Mouse (Mus musculus) small intestine, adult 2 months (tissue): ENCODE data around the gene Zfp423. TPM values are rescaled to one million over a fixed set of nuclear protein-coding genes. Genes with fewer than 3 reads are reported as not detected.

ENCODE experiments used
- H3K27ac ChIP-seq: fragments of 200-500 bp; 2 replicates; pipeline ENCODE4 v1.5.1; 2012; ENCODE audit warnings: low read depth, low read length, control low read depth, inconsistent platforms; ENCODE audit not compliant: insufficient read depth
- H3K27me3 ChIP-seq: fragments of 200-500 bp; 2 replicates; pipeline ENCODE4 v1.6.1; 2012; ENCODE audit warnings: mild to moderate bottlenecking, moderate library complexity, low read length, inconsistent platforms; ENCODE audit not compliant: control insufficient read depth, insufficient read depth
- H3K36me3 ChIP-seq: fragments of 200-500 bp; 2 replicates; pipeline ENCODE4 v1.6.1; 2012; ENCODE audit warnings: mild to moderate bottlenecking, low read length, control low read depth, inconsistent platforms; ENCODE audit not compliant: control insufficient read depth, insufficient read depth
- H3K4me1 ChIP-seq: fragments of 200-500 bp; 2 replicates; pipeline ENCODE4 v1.6.1; 2012; ENCODE audit warnings: low read length, inconsistent platforms, mixed read lengths; ENCODE audit not compliant: control insufficient read depth, insufficient read depth, insufficient read length
- H3K4me3 ChIP-seq: fragments of 200-500 bp; 2 replicates; pipeline ENCODE4 v1.5.1; 2012; ENCODE audit warnings: low read depth, mild to moderate bottlenecking, control low read depth, inconsistent platforms, low read length, moderate library complexity
- CTCF ChIP-seq: fragments of 200-500 bp; IDR thresholded peaks from 2 replicates; pipeline ENCODE4 v1.5.1; 2012; ENCODE audit warnings: low read depth, mild to moderate bottlenecking, control low read depth, inconsistent platforms, low read length, moderate library complexity, mixed read lengths; ENCODE audit not compliant: insufficient replicate concordance, insufficient read length; ENCODE audit errors: extremely low read depth
- POLR2A ChIP-seq: fragments of 200-500 bp; IDR thresholded peaks from 2 replicates; pipeline ENCODE4 v1.6.1; 2012; ENCODE audit warnings: low read depth, mild to moderate bottlenecking, control low read depth, inconsistent platforms, low read length, moderate library complexity
- WGBS: fragments of 180-500 bp; shearing (Covaris S2); methylation state at CpG from one replicate; pipeline ENCODE4 v1.1.7; 2018; 5-methylcytosine and 5-hydroxymethylcytosine counted together
- polyA plus RNA-seq: library from polyadenylated mRNA; depleted of rRNA; stranded (reverse); fragments of >200 nt; gene quantifications from 2 replicates; pipeline ENCODE4 v1.2.3, GENCODE M21; 2012

The Zfp423 gene
- polyA plus RNA-seq, 1 experiment: 2.3 TPM

DNA sequence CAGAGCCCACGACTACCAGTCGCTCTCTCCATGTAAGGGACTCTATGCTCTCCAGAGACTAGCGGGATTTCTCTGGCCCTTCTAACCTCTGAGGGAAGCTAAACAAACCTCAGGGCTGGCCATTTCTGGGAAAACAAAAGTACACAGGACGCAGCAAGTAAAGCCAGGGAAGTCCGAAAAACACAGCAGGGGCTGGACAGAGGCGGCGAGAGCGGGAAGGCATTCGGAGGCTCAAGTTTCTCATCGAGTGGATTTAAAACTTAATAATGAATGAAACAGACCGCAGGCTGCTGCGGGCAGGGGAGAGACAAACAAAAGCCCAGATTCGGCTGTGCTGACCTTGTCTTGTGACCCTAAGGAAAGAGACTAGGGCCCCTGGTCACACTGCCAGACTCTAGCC lies 175.2 kb downstream of the Zfp423 start:
- H3K27ac ChIP-seq: peak overlapping the region; percentile 35; the same call in 1 of the 2 replicates

DNA sequence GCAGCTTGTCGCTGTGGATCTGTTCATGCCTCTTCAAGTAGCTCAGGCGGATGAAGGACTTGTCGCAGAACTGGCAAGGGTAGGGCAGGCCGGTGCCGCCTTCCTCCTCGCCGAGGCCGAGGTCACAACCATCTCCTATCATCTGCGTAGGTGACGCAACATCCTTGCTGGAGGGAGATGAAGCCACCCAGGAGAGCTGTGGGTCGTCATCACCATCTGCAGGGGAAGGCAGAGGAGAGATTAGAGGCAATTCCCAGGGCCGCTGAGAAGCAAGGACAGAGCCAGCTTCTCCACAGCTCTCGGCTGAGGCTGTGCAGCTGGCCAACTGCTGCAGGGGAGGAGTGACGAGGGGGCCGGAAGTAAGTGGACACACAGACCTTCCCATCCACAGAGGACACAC lies 176.2 kb downstream of the Zfp423 start:
- TF ChIP-seq POLR2A (no peak), CTCF (no peak)
- no peak overlapping the region for H3K27ac ChIP-seq
- H3K36me3 ChIP-seq: no peaks in the 10 kb centered on the region
- WGBS: 64% methylated on average over 15 of the region's 15 CpGs
- no peak overlapping the region for H3K4me3 ChIP-seq
- no peaks in the 10 kb centered on the region for H3K27me3 ChIP-seq
- no peaks in the 10 kb centered on the region for H3K4me1 ChIP-seq

More for the DNA sequence above, 175.2 kb downstream of the Zfp423 start:
- no peak overlapping the region for H3K4me3 ChIP-seq
- H3K4me1 ChIP-seq: no peaks in the 10 kb centered on the region
- 54% methylated on average over 13 of the region's 13 CpGs for WGBS
- TF ChIP-seq POLR2A (no peak), CTCF (no peak)
- H3K36me3 ChIP-seq: no peaks in the 10 kb centered on the region
- no peaks in the 10 kb centered on the region for H3K27me3 ChIP-seq

DNA sequence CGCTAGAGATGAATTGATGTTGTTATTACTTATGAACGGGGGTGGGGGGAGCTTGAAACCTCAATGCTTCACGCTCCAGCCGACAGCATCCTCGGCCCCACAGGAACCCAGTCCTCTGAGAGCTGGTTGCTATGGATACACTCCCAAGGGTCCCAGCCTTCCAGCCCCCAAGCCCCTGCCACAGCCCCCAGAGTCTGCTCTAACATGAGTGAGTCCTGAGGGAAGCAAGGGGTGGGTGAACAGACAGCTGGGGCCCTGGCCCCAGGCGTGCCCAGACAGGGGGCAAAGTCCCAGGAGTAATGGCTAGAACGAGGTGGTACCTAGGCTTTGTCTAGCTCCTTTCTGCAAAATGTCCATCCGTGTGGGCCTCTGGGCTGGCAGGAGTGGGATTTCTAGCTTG lies 181.8 kb downstream of the Zfp423 start:
- no peaks in the 10 kb centered on the region for H3K36me3 ChIP-seq
- H3K4me3 ChIP-seq: no peak overlapping the region
- H3K27me3 ChIP-seq: no peaks in the 10 kb centered on the region
- 35% methylated on average over 8 of the region's 8 CpGs for WGBS
- H3K4me1 ChIP-seq: no peaks in the 10 kb centered on the region
- H3K27ac ChIP-seq: no peak overlapping the region
- TF ChIP-seq POLR2A (no peak), CTCF (no peak)

- TF ChIP-seq CTCF (no peak), POLR2A (no peak)
- Histone ChIP-seq H3K4me3 (no peak overlapping the region), H3K36me3 (no peaks in the 10 kb centered on the region), H3K27me3 (no peaks in the 10 kb centered on the region), H3K4me1 (no peaks in the 10 kb centered on the region), H3K27ac (no peak overlapping the region)
- 83% methylated on average over 3 of the region's 3 CpGs for whole genome bisulfite sequencing
These were observed 183.5 kb downstream of the Zfp423 start for GRCm38 (mm10) chr8:87775889-87776288.

- Histone ChIP-seq H3K4me1 (no peaks in the 10 kb centered on the region), H3K27me3 (no peaks in the 10 kb centered on the region), H3K27ac (no peak overlapping the region), H3K4me3 (no peak overlapping the region), H3K36me3 (no peaks in the 10 kb centered on the region)
- no peak for TF ChIP-seq CTCF
- TF ChIP-seq POLR2A: no peak
- 67% methylated on average over 2 of the region's 2 CpGs for WGBS
These were observed 184.4 kb downstream of the Zfp423 start for GRCm38 (mm10) chr8:87774966-87775365.

GRCm38 (mm10) chr8:87772894-87773502 lies 186.4 kb downstream of the Zfp423 start:
- no peak overlapping the region for H3K4me3 ChIP-seq

DNA sequence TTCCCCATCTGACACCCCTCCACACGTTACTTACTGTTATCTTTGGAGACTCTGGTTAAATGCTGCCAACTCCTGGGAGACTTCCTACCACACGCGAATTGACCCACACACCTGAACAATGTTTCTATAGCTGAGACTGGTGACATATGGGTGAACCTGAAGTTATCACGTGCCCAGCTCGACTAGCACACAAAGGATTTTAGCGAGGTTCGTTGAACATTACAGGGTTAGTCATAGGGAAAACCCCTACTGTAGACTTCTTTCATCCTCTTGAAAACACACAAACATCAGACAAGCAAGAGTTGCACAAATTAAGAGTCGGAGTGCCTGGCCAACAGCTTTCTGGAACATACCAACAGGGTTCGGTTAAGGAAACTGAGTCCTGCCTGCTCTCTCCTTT lies 191.5 kb downstream of the Zfp423 start:
- Histone ChIP-seq H3K36me3 (no peaks in the 10 kb centered on the region), H3K27ac (no peak overlapping the region), H3K4me3 (no peak overlapping the region), H3K27me3 (no peaks in the 10 kb centered on the region), H3K4me1 (no peaks in the 10 kb centered on the region)
- WGBS: 70% methylated on average over 9 of the region's 9 CpGs
- TF ChIP-seq CTCF: no peak
- no peak for TF ChIP-seq POLR2A

More at GRCm38 (mm10) chr8:87772894-87773502, 186.4 kb downstream of the Zfp423 start:
- 67% methylated on average over 14 of the region's 14 CpGs for WGBS
- Histone ChIP-seq H3K27ac (no peak overlapping the region), H3K36me3 (no peaks in the 10 kb centered on the region), H3K27me3 (no peaks in the 10 kb centered on the region), H3K4me1 (no peaks in the 10 kb centered on the region)
- TF ChIP-seq CTCF (no peak), POLR2A (no peak)

DNA sequence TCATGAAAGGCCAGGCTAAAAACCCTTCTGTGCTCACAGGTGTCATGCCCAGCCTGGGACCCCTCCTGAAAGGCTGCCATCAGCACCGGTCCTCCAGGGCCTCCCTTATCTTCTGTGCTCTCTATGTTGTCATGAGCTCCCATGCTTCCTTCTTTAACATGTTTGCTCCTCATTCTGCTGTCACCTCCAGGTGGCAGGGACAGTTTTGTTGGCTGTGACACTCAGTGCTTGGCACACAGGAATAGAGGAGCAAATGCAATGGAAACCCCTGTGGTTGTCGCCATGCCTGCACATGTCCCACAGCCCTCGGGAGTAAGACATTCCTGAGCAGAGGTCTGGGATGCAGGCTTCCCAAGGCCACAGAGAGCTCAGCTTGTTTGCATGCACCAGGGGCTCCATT lies 194.1 kb downstream of the Zfp423 start:
- Histone ChIP-seq H3K4me1 (no peaks in the 10 kb centered on the region), H3K27me3 (no peaks in the 10 kb centered on the region), H3K27ac (no peak overlapping the region), H3K36me3 (no peaks in the 10 kb centered on the region), H3K4me3 (no peak overlapping the region)
- TF ChIP-seq CTCF: no peak
- no peak for TF ChIP-seq POLR2A
- 59% methylated on average over 3 of the region's 3 CpGs for WGBS
